Mouse (Mus musculus) thymus, adult 18-20 months (tissue): Measurements from ENCODE around the gene Tcap.
A peak's percentile ranks its signal among the peaks of the same experiment; 100 is the strongest.

ENCODE experiments used
- DNase-seq, 2 experiments: peaks; one replicate each; pipeline ENCODE4 v3.0.0; 2022; ENCODE audit warnings: mixed read lengths in 2 of 2

Gene Tcap

GRCm38 (mm10) chr11:98383261-98384030 lies at the start of gene Tcap:
Gene Tcap, plus strand, starts transcription at chr11:98383811.
- DNase-seq = no peak

DNA sequence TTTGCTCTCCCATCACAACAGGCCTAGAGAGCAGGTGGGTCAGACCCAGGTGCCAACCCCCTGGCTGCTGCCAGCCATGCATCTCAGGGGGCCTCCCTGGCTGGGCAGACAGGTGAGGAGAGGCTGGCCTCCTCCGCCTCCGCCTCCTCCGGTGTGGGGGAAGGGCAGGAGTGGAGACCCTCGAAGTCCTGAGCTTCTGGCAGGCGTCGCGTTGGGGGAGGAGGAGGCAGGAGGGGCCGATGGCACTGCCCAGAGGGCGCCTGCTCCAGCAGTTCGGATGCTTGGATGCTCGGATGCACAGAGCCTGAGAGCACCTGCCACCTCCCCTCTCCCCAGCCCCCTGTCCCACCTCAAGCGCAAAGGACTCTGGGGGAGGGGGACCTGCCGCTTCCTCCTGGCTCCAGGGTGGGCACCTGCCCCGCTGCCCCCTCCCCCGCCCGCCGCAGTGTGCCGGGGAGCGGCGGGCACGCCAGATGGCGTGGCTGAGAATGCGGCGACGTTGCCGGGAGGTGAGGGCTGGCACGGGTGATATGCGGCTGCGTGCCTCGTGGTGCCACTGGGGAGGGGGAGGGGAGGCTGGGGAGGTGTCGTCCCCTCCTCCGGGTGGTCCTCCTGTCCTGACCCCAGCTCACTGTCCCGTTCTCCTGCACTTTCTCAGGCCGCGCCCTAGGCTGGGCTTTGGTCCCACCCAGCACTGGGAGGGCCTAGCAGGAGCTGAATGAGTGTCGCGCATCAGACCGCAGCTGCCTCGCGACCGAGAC lies 49.5 kb upstream of the Tcap start:
- no peak for DNase-seq

- DNase-seq = no peak
These were observed 48.4 kb upstream of the Tcap start for GRCm38 (mm10) chr11:98335250-98335649.

- no peak for DNase-seq
These were observed 47.1 kb upstream of the Tcap start for GRCm38 (mm10) chr11:98336245-98337107.

DNA sequence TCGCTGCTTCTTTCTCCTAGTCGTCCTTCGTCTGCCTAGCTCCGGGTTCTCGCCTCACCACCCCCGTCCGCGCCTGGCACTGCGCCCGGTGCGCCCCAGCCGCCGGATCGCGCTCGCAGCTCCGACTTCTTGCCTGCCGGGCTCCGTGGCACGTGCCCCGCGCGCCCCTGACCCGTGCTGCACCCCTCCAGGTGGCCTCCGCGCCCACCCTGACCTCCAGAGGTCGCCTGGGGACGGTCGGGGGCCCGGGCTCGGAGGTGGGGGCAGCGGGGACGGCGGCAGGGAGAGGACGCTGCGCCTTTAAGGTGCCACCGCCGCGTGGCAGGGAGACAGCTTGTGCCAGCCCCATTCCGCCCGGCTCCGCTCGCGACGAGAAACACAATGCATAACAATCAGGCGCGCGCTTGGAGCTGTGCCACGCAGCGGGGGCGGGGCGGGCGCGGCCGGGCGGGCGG lies 45.1 kb upstream of the Tcap start:
- DNase-seq = no peak

- DNase-seq = no peak
These were observed 44.5 kb upstream of the Tcap start for GRCm38 (mm10) chr11:98339071-98339501.

GRCm38 (mm10) chr11:98339679-98340287 lies 43.8 kb upstream of the Tcap start:
- no peak for DNase-seq

DNA sequence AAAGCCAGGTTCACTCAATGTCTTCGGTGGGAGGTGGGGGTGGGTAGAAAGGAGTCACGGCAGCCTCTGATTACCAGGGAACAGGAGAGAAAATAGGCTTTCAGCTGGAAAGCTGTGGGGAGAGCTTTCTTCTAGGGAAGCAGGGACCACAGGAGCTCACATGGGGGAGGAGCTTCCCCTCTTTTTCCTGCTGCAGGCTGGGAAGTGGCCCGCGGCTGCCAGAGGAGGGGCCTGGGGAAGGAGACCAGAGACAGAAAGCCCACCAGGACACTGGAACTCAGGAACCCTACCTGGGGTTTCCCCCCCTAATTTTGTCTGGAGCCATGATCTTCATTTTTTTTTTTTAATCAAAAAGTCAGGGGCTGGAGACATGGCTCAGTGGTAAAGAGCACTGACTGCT lies 43.0 kb upstream of the Tcap start:
- no peak for DNase-seq

DNA sequence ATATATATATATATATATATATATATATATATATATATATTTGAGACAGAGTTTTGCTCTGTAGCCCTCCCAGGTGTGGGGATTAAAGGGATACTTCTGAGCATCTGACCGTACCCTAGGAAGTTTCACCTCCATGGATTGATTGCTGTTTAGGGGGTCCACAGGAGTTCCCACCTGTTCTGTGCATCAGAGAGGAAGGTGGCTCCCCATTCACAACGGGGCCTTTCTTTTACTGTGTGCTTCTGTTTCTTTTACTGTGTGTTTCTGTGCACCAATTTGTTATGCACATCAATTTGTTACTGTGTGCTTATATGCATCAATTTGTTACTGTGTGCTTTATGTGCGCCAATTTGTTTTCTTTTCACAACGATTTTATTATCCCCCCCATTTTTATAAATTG lies 42.4 kb upstream of the Tcap start:
- no peak for DNase-seq

- peak; percentile 64 to 69 for DNase-seq
These were observed 41.3 kb upstream of the Tcap start for GRCm38 (mm10) chr11:98342000-98342945.

DNA sequence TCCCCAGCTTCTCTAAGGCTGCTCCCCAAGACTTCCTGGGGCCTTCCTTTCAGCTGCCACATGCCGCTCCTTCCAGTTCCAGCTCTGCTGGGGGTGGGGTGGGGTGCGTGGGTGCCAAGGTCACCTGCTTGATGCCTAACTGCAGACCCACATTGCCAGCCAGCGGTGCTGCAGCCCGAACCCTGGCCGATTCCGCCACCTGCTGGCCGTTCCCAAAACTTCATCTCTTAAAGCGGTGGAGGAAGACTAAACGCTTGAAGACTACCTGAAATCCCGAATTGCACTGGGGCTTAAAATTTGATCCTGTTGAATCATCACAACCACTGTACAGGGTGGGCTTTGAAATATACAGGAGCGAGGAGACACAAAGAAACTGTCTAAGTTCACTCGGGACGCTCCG lies 38.4 kb upstream of the Tcap start:
- peak; percentile 53 to 64 for DNase-seq

DNA sequence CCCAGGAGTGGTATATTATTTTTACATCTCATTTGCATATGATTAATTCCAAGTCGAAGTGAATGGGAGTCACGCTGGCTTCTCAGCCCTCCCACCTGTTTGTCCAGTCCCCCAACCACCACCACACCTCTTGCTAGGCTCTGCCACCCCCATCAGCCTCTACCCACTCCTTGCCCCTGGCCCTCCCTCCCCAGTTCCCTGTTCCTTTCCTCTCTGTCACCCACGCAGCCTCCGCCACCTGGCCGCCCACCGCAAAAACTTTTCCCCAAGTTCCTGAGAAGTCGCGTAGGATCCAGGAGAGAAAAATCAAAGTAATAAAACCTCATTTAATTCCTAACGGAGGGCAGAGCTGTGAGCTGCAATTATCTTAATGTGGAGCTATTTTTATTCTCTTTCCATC lies 37.4 kb upstream of the Tcap start:
- no peak for DNase-seq

DNA sequence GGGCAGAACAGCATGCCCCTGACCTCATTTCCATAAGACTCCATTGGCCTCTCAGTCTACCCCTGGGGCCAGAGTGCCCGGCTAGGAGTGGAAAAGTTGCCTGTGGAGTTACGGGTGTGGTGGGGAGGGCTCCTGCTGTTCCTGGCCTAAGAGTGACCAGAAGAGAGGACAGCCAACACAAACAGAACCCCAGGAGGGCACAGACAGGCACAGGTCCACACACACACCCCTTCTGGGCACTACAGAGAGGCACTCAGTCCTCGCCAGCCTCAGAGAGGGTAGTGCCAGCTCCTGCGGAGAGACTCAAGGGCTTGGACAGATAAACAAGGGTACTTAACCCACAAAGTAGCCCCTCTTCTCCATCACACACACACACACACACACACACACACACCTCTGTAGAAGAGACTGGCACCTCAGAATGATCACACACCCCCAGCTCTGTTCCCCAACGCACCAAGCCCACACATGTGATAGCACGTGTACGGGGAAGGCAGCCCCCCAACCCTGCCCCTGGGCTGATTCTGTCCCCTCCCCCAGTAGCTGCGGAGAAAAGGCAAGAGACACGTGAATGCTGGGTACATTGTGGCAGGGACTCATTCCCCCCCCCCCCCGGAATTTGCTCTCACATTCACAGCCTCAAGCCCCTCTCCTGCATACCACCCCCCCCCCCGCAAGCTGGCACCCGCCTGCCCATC lies 36.1 kb upstream of the Tcap start:
- DNase-seq = no peak

DNA sequence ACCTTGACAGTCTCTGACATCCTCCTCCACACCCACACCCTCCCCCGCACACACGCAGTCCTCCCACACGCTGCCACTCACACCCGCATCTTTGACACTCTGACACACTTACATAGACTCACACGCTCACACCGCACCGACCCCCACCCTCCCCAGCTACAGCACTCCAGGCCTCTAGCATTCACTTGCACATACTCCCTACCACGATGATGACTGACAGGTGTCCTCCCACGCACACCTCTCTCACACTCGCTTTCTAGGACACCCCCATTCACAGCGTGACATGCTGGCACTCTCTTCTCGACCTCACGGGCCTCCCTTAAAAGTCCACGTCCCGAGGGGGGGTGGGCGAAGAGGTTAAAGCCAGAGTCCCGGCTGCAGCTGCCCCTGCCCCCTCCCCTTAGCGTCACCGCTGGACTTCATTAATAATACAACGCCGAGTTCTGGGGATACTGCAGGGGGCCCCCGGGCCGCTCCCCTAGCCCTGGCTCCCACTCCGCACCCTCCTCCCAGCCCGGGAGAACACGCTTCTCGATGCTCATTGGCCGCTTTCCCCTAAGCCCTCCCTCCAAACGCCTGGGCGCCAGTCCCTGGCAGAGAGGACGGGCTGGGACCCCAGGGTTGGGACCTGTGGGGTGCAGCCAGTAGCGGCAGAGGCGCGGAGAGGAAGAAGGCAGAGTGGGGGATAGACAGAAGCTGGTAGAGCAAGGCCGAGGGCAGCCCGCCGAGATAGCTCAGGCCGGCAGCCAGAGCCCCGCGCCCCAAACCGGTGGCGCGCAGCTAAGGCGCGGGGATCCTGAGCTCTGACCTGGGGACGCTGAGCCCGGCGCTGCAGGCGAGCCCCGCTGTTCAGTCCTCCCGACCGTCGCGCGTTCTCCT lies 35.3 kb upstream of the Tcap start, which contains the start of gene Ppp1r1b:
TSS of gene Ppp1r1b (plus strand) at position 322 of the 879 bp plus-strand sequence.
- peak; percentile 52 to 62 for DNase-seq

GRCm38 (mm10) chr11:98349308-98349707 lies 34.3 kb upstream of the Tcap start:
- no peak for DNase-seq

DNA sequence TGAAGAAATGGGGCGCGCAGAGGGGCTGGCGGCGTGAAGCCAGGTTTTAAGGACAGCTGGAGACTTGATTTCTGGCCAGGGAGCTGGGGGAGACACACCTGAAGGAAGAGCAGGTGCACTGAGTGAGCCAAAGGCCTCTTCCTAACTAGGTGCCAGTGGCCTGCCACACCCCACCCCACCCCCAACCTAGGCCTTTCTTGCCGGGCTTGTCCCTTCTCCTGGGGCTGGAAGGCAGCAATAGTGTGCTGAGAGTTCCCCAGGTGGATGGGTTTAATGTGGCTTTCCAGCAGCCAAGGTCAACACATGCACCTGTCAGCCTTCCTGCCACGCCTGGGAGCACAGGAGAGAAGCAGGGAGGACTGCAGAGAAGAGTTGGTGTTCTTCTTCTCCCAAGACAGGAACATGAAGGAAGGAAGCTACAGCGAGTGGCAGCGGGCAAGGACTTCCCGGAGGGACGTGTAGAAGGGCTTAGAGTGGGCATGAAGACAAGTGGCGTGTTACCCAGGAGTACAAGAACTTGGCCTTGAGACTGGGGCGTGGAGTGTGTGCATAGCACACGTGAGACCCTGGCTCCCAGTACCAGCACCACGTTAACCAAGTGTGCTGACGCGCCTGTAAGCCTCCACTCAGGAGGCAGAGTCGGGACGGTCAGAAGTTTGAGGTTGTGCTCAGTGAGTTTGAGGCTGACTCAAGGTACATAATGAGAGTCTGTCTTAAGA lies 31.2 kb upstream of the Tcap start:
- DNase-seq = no peak

GRCm38 (mm10) chr11:98353651-98354211 lies 29.9 kb upstream of the Tcap start:
- DNase-seq = no peak

- no peak for DNase-seq
These were observed 29.2 kb upstream of the Tcap start for GRCm38 (mm10) chr11:98354445-98354844.
